Mouse (Mus musculus): ENCODE data around the gene Lrig2. TPM values are rescaled to one million over a fixed set of nuclear protein-coding genes. Genes with fewer than 3 reads are reported as not detected.

The Lrig2 gene
- polyA plus RNA-seq (2012; rRNA removed) = 18.6 and 18.9 TPM in 2 replicates

- H3K27ac ChIP-seq (ENCODE audit: insufficient read depth, low read length) = peak within 1 kb of the TSS; percentile 80
- peaks cover 5% of the 10 kb centered on the region; the same call in 1 of the 2 replicates for H3K4me1 ChIP-seq (ENCODE audit: control insufficient read depth, insufficient read depth, low read length)
- peak; percentile 73 for TF ChIP-seq CTCF (IDR thresholded peaks at IDR 0.05; ENCODE audit: extremely low read depth, insufficient read depth, low read length)
- TF ChIP-seq POLR2A (IDR thresholded peaks at IDR 0.05; ENCODE audit: extremely low read depth, insufficient read depth, low read length) = 0 out of 2 replicates have a peak, but pooled peaks have one; percentile 61
- peak within 1 kb of the TSS; percentile 78 for H3K4me3 ChIP-seq (ENCODE audit: insufficient read depth, low read length)
These were observed at the start of gene Lrig2 for GRCm38 (mm10) chr3:104511538-104512423. Lrig2 (minus strand) TSS chr3:104511918.

- TF ChIP-seq POLR2A (IDR thresholded peaks at IDR 0.05; ENCODE audit: extremely low read depth, insufficient read depth, low read length) (no peak), CTCF (IDR thresholded peaks at IDR 0.05; ENCODE audit: extremely low read depth, insufficient read depth, low read length) (no peak)
These were observed 44.9 kb upstream of the Lrig2 start for GRCm38 (mm10) chr3:104556624-104557023.

GRCm38 (mm10) chr3:104550594-104550993, 38.9 kb upstream of the Lrig2 start:
- no peak overlapping the region for H3K4me3 ChIP-seq (ENCODE audit: insufficient read depth, low read length)
- TF ChIP-seq CTCF (IDR thresholded peaks at IDR 0.05; ENCODE audit: extremely low read depth, insufficient read depth, low read length) (no peak), POLR2A (IDR thresholded peaks at IDR 0.05; ENCODE audit: extremely low read depth, insufficient read depth, low read length) (no peak)
- no peaks in the 10 kb centered on the region for H3K4me1 ChIP-seq (ENCODE audit: control insufficient read depth, insufficient read depth, low read length)
- no peak overlapping the region for H3K27ac ChIP-seq (ENCODE audit: insufficient read depth, low read length)

More at GRCm38 (mm10) chr3:104556624-104557023, 44.9 kb upstream of the Lrig2 start:
- H3K4me1 ChIP-seq (ENCODE audit: control insufficient read depth, insufficient read depth, low read length) = no peaks in the 10 kb centered on the region
- no peak overlapping the region for H3K4me3 ChIP-seq (ENCODE audit: insufficient read depth, low read length)
- no peak overlapping the region for H3K27ac ChIP-seq (ENCODE audit: insufficient read depth, low read length)

GRCm38 (mm10) chr3:104548367-104549087, 36.8 kb upstream of the Lrig2 start:
- Histone ChIP-seq H3K4me1 (ENCODE audit: control insufficient read depth, insufficient read depth, low read length) (no peaks in the 10 kb centered on the region), H3K4me3 (ENCODE audit: insufficient read depth, low read length) (no peak overlapping the region), H3K27ac (ENCODE audit: insufficient read depth, low read length) (no peak overlapping the region)
- TF ChIP-seq CTCF (IDR thresholded peaks at IDR 0.05; ENCODE audit: extremely low read depth, insufficient read depth, low read length) (no peak), POLR2A (IDR thresholded peaks at IDR 0.05; ENCODE audit: extremely low read depth, insufficient read depth, low read length) (no peak)

GRCm38 (mm10) chr3:104543825-104544224, 32.1 kb upstream of the Lrig2 start:
- Histone ChIP-seq H3K4me1 (ENCODE audit: control insufficient read depth, insufficient read depth, low read length) (no peaks in the 10 kb centered on the region), H3K4me3 (ENCODE audit: insufficient read depth, low read length) (no peak overlapping the region), H3K27ac (ENCODE audit: insufficient read depth, low read length) (no peak overlapping the region)
- TF ChIP-seq POLR2A (IDR thresholded peaks at IDR 0.05; ENCODE audit: extremely low read depth, insufficient read depth, low read length) (no peak), CTCF (IDR thresholded peaks at IDR 0.05; ENCODE audit: extremely low read depth, insufficient read depth, low read length) (peak; percentile 17; the same call in 1 of the 2 replicates)

GRCm38 (mm10) chr3:104542065-104542429, 30.3 kb upstream of the Lrig2 start:
- TF ChIP-seq CTCF (IDR thresholded peaks at IDR 0.05; ENCODE audit: extremely low read depth, insufficient read depth, low read length) (no peak), POLR2A (IDR thresholded peaks at IDR 0.05; ENCODE audit: extremely low read depth, insufficient read depth, low read length) (no peak)
- Histone ChIP-seq H3K27ac (ENCODE audit: insufficient read depth, low read length) (no peak overlapping the region), H3K4me3 (ENCODE audit: insufficient read depth, low read length) (no peak overlapping the region), H3K4me1 (ENCODE audit: control insufficient read depth, insufficient read depth, low read length) (no peaks in the 10 kb centered on the region)

- peak; percentile 79 for TF ChIP-seq CTCF (IDR thresholded peaks at IDR 0.05; ENCODE audit: extremely low read depth, insufficient read depth, low read length)
- TF ChIP-seq POLR2A (IDR thresholded peaks at IDR 0.05; ENCODE audit: extremely low read depth, insufficient read depth, low read length) = no peak
- H3K4me1 ChIP-seq (ENCODE audit: control insufficient read depth, insufficient read depth, low read length) = no peaks in the 10 kb centered on the region
- peak overlapping the region; percentile 27 for H3K27ac ChIP-seq (ENCODE audit: insufficient read depth, low read length)
- H3K4me3 ChIP-seq (ENCODE audit: insufficient read depth, low read length) = no peak overlapping the region
These were observed 29.7 kb upstream of the Lrig2 start for GRCm38 (mm10) chr3:104541139-104542064.

- Histone ChIP-seq H3K4me3 (ENCODE audit: insufficient read depth, low read length) (no peak overlapping the region), H3K4me1 (ENCODE audit: control insufficient read depth, insufficient read depth, low read length) (no peaks in the 10 kb centered on the region), H3K27ac (ENCODE audit: insufficient read depth, low read length) (no peak overlapping the region)
- TF ChIP-seq POLR2A (IDR thresholded peaks at IDR 0.05; ENCODE audit: extremely low read depth, insufficient read depth, low read length) (no peak), CTCF (IDR thresholded peaks at IDR 0.05; ENCODE audit: extremely low read depth, insufficient read depth, low read length) (no peak)
These were observed 28.9 kb upstream of the Lrig2 start for GRCm38 (mm10) chr3:104540480-104541138.

All from cortical plate, adult 2 months (tissue).